Mouse (Mus musculus) megakaryocyte-erythroid progenitor cell, adult 5 weeks (primary cell): Measurements from ENCODE around the gene Mrpl48. TPM values are rescaled to one million over a fixed set of nuclear protein-coding genes. Genes with fewer than 3 reads are reported as not detected.

Experiments
- polyA plus RNA-seq: library from polyadenylated mRNA; stranded (reverse); fragments of >175 nt; gene quantifications from 2 replicates; pipeline ENCODE4 v1.2.3, GENCODE M21; 2012

Mrpl48 gene
- 3.3 and 3.5 TPM in 2 replicates for polyA plus RNA-seq

DNA sequence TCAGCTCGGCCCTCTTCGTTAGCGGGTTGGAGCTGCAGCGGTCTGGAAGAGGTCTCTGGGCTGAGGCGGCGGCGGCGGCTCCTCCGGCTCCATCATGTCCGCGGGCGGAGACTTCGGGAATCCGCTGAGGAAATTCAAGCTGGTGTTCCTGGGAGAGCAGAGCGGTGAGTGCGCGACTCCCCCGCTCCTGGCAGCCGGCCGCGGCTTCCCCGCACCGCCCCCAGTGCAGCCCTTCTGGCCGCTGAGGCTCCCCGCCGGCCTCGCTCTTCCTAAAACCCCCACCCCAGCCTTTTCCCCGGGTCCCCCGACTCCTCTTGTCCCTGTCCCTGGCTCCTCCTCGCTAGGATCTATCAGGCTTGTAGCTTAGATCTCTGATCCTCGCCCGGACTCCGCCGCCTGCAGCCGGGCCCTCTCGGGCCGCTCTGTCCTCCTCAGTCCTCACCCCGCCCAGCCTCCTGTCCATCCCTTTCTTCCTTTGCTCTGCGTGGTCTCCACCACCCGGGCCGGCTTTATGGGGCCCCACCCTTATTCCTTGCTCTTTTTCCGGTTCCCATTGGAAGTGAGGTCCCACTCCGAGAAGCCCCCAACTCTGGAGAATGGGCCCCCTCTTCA, at the start of gene Mrpl48:
Gene Mrpl48, minus strand, starts transcription at position 172 of the 612 bp plus-strand sequence.

GRCm38 (mm10) chr7:100607214-100608129, 629 bp downstream of the Mrpl48 start, which contains the start of gene Rab6a:
Rab6a (plus strand) TSS chr7:100607410.

DNA sequence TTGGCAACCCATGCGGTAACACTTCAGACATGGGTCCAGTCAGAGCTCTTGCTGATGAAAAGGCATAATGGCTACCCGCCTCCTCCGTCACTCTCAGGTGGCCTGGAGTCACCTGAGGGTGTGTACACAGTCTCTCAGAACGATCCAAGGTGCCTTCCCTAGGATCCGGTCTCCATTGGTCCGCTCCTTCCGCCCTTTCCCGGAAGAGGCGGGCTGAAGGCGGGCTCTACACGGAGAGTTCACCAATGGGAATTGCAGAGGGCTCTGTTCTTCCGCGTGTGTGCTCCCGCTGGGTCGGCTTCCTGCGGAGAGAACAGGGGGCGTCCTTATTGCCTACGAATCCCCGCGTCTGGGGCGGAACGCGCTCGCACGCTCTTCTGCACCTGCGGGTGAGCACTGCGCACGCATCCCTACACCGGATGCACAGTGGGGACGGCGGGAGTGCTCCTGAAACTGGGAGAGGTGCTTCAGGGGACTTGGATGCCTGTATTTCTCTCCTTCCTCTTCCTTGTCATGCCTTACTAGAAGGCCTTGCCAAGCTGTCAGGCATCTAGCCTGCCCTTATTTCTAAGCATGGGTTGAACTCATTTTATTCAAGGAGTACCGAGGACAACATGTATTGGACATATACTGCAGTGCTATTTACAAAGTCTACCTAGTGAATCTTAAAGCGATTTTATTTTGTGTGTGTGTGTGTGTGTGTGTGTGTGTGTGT, 71.1 kb downstream of the Mrpl48 start, which contains the start of gene Coa4:
Gene Coa4, plus strand, starts transcription at position 268 of the 715 bp plus-strand sequence.

GRCm38 (mm10) chr7:100514573-100514972, 93.5 kb downstream of the Mrpl48 start, which contains the start of gene Dnajb13:
Dnajb13 (minus strand) TSS chr7:100514960.

Other genes with a start within 250 kb of the Mrpl48 start
- gene C2cd3, start 236.1 kb downstream of the Mrpl48 start, polyA plus RNA-seq = 23.0 and 30.0 TPM in 2 replicates
- gene Ppme1, start 236.0 kb downstream of the Mrpl48 start, polyA plus RNA-seq = 51.9 and 62.8 TPM in 2 replicates
- gene Ucp3, start 135.3 kb downstream of the Mrpl48 start, polyA plus RNA-seq = 0.12 TPM in 1 of 2 replicates, not detected in the other
- 989 and 1,188 TPM in 2 replicates for gene Ucp2, start 115.0 kb downstream of the Mrpl48 start, polyA plus RNA-seq
- 0.75 TPM in 1 of 2 replicates, not detected in the other for gene Dnajb13, start 93.3 kb downstream of the Mrpl48 start, polyA plus RNA-seq
- 6.3 and 7.9 TPM in 2 replicates for gene Coa4, start 71.2 kb downstream of the Mrpl48 start, polyA plus RNA-seq
- gene Rab6a, start 891 bp downstream of the Mrpl48 start, polyA plus RNA-seq = 22.5 and 24.7 TPM in 2 replicates
- gene Plekhb1, start 54.1 kb upstream of the Mrpl48 start, polyA plus RNA-seq = 0.08 TPM in 1 of 2 replicates, not detected in the other
- 18.4 and 18.6 TPM in 2 replicates for gene Fam168a, start 98.3 kb upstream of the Mrpl48 start, polyA plus RNA-seq